Mouse (Mus musculus): ENCODE measurements around the gene Tm4sf5.
A peak's percentile ranks its signal among the peaks of the same experiment; 100 is the strongest.
"Not testable (repeated sequence)": the region's sequence is repeated elsewhere in the genome, so short reads cannot be mapped to it uniquely, and the experiment has no call there.

Gene Tm4sf5

GRCm38 (mm10) chr11:70509753-70510564, 4.9 kb downstream of the Tm4sf5 start:
- DNase-seq (ENCODE audit: low read depth, low spot score): no peak

DNA sequence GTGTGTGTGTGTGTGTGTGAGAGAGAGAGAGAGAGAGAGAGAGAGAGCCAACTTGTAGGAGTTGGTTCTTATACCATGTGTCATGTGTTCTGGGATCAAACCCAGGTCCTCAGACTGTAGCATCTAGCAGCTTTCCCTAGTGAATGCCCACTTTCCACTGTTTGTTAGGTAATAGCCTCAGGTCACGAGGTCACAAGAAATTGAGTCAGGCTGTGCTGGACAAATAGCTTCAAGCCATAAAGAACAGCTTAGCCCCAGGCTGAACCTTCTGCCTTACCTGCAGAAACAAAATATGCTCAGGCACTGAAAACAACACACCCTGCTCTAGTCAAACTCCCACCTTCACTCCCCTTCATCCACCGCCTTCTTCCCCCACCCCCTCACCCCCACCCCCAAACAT, 6.2 kb downstream of the Tm4sf5 start:
- DNase-seq (ENCODE audit: low read depth, low spot score): no peak

GRCm38 (mm10) chr11:70511825-70512224, 6.8 kb downstream of the Tm4sf5 start:
- DNase-seq (ENCODE audit: low read depth, low spot score): no peak

GRCm38 (mm10) chr11:70512709-70513342, 7.8 kb downstream of the Tm4sf5 start:
- DNase-seq (ENCODE audit: low read depth, low spot score): no peak

DNA sequence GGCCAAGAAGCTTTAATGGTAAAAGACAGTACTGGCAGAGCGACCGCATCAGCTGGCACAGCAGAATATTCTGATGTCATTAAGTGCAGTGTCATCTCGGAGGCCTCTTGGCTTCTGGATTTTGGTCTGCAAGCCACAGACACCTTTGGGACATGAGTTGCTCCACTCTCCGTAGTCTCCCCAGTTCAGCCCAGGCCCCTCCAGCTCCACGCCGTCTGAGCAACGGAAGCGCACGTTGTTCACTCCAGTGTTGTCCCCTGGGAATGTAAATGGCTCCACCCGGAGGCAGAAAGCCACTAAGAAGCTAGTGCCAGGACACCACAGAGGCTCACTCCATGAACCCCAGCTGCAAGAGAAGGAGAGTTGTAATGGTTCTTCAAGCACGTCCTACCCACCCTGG, 8.5 kb downstream of the Tm4sf5 start:
- peak; percentile 70 for DNase-seq (ENCODE audit: low read depth, low spot score)

DNA sequence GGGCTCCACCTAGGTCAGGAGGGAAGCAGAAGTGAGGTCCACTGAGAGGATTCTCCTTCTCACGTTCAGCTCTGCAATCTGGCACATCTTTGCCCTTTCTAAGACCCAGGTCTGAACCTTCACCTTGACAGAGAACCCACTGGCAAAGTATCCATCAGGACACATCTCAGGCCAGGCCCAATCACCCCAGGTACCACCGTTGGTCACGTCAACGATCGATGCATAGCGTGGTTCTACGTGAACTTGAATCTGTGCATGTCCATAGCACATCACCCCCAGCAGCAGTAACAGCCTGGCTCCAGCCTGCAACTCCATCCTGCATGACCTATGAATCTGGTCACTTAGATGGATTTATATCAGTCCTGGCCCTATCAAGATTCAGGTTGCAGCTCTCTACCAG, 9.2 kb downstream of the Tm4sf5 start, which contains the start of gene Vmo1:
Gene Vmo1, minus strand, starts transcription at position 329 of the 400 bp plus-strand sequence.
- no peak for DNase-seq (ENCODE audit: low read depth, low spot score)

DNA sequence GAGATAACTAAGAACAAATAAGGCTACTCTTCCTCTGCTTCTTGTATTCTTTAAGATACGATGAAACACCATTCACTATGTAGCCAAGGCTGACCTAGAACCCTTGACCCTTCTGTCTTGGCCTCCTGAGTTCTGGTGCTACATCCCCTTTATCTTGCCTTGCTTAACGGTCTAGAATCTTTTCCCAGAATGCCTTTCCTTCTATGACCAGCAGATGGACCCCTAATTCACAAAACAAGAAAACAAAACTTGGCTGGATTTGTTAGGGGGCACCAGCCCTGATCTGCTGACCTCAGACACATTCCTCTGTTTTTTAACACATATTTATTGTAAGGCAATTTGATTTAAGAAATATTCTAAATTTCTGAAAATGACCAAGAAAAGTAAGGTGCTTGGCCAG, 11.3 kb downstream of the Tm4sf5 start:
- no peak for DNase-seq (ENCODE audit: low read depth, low spot score)

- no peak for DNase-seq (ENCODE audit: low read depth, low spot score)
Observed at GRCm38 (mm10) chr11:70518436-70518835, 13.4 kb downstream of the Tm4sf5 start.

GRCm38 (mm10) chr11:70518923-70519322, 13.9 kb downstream of the Tm4sf5 start, which contains the start of gene Gltpd2:
TSS of gene Gltpd2 (plus strand) at chr11:70519196.
- DNase-seq (ENCODE audit: low read depth, low spot score): no peak

DNA sequence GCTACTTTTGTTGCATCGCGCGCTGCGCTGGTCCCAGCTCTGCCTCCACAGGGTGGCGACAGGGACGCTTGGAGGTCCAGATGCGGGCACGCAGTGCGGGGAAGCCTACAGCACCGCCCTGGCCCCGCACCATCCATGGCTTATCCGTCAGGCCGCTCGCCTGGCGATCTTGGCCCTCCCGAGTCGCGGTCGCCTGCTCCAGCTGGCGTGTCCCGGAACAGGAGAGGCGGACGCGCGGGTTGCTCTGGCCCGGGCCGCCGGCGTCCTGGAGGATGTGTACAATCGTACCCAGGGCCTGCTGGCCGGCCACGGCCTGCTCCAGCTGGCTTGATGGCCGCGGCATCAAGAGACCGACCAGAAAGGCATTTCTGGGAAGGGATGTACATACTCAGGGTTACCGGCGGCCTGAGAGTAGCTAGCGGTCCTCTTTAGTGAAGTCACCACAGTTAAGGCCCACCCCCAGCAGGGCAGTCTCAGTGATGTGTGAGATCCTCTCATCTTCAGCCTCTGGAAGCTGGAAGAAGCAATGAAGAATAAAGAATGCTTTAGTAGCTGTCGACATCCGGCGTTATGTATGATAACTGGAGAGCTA, 15.2 kb downstream of the Tm4sf5 start:
- DNase-seq (ENCODE audit: low read depth, low spot score): no peak

GRCm38 (mm10) chr11:70523306-70523989, 18.4 kb downstream of the Tm4sf5 start:
- DNase-seq (ENCODE audit: low read depth, low spot score): not testable (repeated sequence)

DNA sequence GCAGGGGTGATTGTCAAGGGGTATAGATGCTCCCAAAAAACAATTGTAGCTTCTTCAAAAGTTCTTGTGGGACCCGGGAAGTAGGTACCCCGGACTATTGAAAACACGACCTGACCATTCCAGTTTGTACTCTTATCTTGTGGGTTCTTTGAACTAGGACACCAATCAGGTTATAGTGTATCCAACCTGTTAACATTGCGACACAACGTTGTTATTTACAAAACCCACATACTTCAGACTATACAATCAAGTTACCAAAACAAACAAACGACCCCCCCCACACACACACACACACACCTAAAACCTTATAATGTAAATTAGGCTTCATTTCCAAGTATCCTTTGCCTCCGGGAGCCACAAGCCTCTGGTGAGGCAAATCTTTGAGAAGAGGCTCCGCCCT, 19.7 kb downstream of the Tm4sf5 start:
- no peak for DNase-seq (ENCODE audit: low read depth, low spot score)

GRCm38 (mm10) chr11:70525184-70525678, 20.2 kb downstream of the Tm4sf5 start, which contains the start of gene Psmb6:
TSS of gene Psmb6 (plus strand) at chr11:70525367.
- DNase-seq (ENCODE audit: low read depth, low spot score): peak; percentile 97

- no peak for DNase-seq (ENCODE audit: low read depth, low spot score)
Observed at GRCm38 (mm10) chr11:70525726-70526125, 20.7 kb downstream of the Tm4sf5 start.

DNA sequence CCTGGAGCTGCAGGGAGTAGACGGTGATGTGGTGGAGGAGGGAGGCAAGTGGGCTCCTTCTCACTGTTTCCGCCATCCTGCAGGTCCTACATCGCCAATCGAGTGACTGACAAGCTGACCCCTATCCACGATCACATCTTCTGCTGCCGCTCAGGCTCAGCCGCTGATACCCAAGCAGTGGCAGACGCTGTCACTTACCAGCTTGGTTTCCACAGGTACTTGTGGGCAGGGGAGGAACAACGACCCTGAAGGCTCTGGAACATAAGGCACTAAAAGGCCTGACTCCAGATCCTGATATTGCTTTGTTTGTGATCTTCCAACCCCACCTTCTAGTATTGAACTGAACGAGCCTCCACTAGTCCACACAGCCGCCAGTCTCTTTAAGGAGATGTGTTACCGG, 21.2 kb downstream of the Tm4sf5 start:
- DNase-seq (ENCODE audit: low read depth, low spot score): no peak

DNA sequence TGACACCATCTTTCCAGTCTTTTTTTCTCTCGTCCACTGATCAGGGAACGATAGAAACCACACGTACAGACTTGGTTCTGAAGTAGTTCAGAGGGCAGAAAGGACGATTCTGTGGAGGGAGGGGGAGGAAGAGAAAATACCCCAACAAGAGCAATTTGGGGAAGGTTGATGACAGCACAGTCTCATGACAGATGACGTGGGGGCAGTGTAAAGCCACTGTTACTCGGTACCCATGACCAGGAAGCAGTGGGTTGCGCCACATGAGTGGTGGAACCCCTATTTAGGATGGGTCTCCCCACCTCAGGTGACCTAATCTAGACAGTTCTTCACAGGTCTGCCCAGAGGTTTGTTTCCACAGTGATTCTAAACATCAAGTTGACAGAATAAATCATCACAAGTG, 23.6 kb downstream of the Tm4sf5 start:
- no peak for DNase-seq (ENCODE audit: low read depth, low spot score)

GRCm38 (mm10) chr11:70531065-70531464, 26.0 kb downstream of the Tm4sf5 start:
- not testable (repeated sequence) for DNase-seq (ENCODE audit: low read depth, low spot score)

GRCm38 (mm10) chr11:70532839-70533238, 27.8 kb downstream of the Tm4sf5 start, which contains the start of gene Gm40193:
TSS of gene Gm40193 (minus strand) at chr11:70532939.
- DNase-seq (ENCODE audit: low read depth, low spot score): no peak

GRCm38 (mm10) chr11:70539423-70539822, 34.4 kb downstream of the Tm4sf5 start:
- DNase-seq (ENCODE audit: low read depth, low spot score): no peak

GRCm38 (mm10) chr11:70539877-70540587, 35.0 kb downstream of the Tm4sf5 start, which contains the start of gene Pld2:
TSS of gene Pld2 (plus strand) at chr11:70540064.
- peak; percentile 83 for DNase-seq (ENCODE audit: low read depth, low spot score)

- no peak for DNase-seq (ENCODE audit: low read depth, low spot score)
Observed at GRCm38 (mm10) chr11:70540928-70541327, 35.9 kb downstream of the Tm4sf5 start.

Data from skeletal muscle tissue, adult 2 months (tissue).